Mouse (Mus musculus): ENCODE measurements around the gene Rras.

Gene Rras

DNA sequence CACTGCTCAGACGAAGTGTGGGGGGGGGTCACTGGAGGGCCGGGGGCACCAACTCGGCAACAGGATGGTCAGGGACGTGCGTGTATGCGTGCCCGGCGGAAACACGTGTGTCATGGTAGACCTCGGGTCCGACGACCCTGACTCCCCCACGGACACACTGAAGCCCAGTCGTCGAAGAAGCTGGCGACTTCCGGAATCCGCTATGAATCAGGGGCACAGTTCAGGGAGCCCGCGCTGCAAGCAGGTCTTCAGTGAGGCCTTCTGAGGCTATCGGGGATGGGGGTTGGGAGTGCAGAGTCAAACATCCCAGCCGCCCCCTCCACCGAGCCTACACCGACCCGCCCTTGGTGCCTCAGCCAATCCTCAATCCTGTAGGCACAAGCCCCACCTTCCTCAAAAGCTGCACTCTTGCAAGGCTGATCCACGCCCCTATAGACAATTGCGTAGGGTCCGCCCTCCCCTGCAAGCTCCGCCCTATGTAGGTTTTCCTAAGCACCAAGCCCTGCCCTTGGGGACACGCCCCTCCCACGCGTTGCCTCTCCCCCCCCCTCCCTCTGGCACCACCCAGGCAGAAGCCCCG is 36.3 kb downstream of the Rras start:
- peak; percentile 99 for DNase-seq (ENCODE audit: low spot score)

DNA sequence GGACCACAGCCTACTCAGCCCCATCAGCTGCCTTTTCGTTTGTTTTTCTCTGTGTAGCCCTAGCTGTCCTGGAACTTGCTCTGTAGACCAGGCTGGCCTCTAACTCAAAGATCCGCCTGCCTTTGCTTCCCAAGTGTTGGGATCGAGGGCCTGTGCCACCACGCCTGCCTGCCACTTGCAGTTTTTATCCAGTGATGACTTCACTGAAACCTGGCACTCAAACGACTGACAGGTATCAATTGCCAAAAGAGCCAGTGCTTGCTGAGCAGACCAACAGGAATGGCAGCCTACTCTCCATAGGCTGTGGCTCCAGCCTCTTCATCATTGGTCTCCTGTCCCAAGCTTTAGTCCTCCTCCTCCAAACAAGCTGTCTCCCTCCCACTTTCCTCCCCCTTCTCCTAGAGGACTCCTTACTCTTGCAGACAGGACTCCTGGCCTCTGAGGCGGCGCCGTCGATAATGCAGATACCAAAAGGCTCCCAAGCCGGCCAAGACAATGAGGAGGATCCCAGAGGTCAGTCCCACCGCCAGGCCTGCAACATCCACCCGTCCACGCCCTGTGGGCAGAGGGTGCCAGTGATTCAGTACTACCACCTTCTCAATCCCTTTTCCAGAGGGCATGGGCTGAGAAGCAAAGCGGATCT is 38.7 kb downstream of the Rras start:
- DNase-seq (ENCODE audit: low spot score), result no peak

DNA sequence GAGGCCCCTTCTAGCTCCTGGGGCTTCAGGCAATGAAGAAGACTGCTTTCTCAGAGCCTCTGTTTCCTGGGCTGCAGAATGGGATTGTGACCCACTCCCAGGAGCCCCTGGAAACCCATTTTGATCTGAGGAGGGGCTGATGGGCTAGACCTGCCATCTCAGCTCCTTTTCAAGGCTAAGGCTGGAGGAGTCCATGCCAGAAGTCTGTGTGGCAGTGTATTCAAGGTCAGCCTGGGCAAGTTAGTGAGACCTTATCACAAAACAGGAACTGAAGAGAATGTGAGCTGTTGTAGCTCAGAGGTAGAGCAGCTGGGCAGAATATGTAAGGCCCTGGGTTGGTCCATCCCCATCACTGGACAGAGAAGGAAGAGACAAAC is 39.2 kb downstream of the Rras start:
- DNase-seq (ENCODE audit: low spot score), result no peak

DNA sequence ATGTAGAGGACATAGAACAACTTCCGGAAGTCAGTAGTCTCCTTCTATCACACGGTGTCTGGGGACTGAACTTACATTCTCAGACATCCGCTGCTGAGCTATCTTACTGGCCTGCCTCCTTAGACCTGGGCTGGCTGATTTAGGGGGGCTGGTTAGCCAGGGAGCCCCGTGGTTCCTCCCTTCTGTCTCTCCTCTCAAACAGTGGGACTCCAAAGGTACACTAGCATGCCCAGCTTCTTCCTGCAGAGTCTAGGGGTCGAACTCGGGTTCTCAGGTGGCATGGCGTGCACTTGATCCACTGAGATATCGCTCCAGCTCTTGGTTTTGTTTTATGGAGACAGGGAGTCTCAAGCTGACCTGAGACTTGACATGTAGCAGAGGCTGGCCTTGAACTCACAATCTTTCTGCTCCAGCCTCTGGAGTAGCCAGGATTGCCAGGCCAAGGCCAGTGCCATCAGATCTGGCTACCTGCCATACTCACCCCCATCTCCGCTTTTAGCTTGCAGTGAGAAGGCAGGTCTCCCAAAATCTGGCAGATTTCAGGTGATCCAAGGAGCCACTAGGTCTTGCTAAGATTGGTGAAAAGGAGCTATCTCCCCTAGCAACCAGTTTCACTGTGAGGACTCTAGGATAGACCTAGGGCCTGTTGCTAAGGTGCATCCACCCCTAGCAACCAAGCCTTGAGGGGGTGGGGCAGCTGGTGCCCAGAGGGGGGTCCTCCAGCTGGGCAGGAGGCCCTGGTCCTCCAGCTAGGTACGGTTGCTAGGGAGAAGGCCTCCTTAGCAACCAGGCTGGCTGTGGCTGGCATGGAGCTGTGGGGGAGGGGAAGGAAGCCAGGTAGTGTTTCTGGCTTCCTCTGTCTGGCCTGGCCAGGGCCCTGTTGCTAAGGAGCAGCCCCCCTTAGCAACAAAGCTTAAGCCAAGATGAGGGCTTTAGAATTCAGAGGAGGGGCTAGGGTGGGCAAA is 41.1 kb downstream of the Rras start:
- peak; percentile 48 for DNase-seq (ENCODE audit: low spot score)

DNA sequence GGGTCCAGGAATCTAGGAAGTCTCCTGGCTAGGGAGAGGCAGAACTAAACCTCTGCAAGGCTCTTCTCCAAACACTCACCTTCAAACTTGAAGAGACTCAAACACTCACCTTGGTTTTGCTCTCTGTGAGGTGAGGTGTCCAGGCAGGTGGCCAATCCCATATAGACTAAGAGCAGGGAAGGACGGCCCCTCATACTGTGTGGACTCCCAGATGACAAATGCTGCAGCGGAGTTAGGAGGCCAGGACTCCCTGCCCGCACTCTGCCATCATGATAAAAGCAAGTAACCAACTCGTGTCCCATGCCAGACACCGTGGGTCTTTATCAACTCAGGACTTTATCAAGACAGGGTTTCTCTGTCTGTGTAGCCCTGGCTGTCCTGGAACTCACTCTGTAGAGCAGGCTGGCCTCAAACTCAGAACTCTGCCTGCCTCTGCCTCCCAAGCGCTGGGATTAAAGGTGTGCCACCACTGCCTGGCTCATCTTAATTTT is 42.9 kb downstream of the Rras start:
- no peak for DNase-seq (ENCODE audit: low spot score)

DNA sequence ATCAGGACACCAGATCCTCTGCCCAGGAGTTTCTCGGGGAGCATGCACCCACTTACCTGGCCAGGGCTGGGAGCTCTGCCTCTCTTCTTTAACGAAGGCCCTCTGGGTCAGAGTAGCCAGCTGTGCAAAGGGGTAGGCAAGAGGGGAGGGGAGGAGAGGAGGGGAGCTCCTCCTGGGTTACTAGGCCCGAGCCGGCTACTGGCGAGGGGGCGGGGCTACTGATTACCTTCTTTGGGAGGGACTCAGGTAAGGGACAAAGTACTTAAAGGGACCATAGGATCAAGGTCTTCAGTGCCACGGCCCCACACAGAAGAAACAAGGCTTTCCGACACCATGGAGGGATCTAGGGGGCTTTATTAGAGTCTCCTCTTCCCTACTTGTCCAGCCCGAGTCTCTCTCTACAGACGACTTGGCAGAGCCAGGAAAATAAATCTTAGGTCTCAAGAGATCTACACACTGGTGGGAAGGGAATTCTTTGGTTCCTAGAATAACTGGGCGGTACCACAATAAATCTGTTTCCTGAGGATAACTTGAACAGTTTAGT is 43.8 kb downstream of the Rras start:
- no peak for DNase-seq (ENCODE audit: low spot score)

DNA sequence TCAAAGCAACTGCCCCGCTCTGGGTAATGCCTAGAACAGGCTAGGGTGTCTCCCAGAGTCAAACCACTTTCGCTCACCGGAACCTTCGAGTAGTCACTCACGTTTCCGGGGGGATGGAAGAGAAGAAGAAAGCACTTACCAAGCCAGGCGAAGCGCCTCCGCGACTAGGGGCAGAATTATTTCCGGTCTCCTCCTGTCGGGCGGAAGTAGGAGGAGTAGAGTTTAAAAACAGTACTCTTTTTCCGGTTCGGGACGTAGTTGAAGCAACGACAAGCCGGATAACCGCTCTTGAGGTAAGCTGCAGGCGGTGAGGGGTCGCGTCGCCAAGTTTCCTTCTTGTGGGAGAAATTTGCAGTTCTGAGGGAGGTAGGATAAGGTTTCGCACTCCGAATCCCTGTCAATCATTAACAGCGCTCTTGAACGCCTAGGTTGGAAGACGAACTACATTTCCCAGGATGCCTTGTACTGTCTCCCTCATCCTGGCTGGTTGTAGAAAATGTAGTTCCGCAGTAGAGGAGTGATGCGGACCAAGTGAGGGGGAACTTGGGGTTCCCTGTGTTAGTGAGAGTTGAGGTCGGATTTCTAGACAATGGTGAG is 44.6 kb downstream of the Rras start, which contains the start of the genes Nosip and Prrg2:
TSS of gene Nosip (plus strand) at position 191 of the 597 bp plus-strand sequence.
TSS of gene Prrg2 (minus strand) at position 439 of the 597 bp plus-strand sequence.
- DNase-seq (ENCODE audit: low spot score), result peak; percentile 99

DNA sequence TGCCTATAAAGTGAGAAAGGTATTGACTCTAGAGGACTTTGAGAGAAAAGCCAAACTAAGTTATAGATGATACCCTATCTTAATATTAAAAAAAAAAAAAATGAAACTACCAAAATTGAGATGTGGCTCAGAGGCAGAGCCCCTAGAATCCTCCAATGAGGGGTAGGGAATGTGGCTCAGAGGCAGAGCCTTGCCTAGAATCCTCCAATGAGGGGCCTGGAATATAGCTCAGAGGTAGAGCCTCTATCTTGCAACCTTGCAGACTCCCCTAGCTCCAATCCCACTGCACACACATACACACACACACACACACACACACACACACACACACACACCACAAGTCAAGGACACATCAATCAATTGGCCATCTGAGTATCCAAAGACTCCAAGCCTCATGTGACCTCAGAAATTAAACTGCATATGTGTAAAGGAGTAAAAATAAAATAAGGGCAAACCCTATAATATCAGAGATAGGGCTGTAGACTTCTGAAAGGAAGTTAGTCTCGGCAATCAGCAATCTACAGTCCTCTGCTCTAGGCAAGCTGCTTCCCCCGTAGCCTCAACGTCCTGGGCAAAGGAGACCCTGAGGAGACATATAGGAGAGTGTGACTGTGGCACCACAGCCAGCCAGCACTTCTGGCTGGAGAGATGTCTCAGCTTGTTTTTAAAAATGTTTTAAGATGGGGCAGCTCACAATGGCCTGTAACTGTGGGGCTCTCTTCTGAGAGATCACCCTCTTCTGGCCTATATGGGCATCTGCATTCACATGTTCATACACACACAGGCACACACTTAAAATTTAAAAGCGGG is 49.6 kb downstream of the Rras start:
- DNase-seq (ENCODE audit: low spot score), result no peak

DNA sequence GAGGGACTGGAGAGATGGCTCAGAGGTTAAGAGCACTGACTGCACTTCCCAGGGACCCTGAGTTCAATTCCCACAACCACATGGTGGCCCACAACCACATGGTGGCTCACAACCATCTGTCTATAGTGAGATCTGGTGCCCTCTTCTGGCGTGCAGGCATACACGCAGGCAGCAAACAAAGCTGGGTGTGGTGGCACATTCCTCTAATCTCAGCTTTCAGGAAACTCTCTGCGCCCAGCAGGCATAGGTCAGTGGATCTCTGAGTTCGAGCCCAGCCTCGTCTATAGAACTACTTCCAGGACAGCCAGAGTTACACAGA is 50.2 kb downstream of the Rras start:
- DNase-seq (ENCODE audit: low spot score), result peak; percentile 81

DNA sequence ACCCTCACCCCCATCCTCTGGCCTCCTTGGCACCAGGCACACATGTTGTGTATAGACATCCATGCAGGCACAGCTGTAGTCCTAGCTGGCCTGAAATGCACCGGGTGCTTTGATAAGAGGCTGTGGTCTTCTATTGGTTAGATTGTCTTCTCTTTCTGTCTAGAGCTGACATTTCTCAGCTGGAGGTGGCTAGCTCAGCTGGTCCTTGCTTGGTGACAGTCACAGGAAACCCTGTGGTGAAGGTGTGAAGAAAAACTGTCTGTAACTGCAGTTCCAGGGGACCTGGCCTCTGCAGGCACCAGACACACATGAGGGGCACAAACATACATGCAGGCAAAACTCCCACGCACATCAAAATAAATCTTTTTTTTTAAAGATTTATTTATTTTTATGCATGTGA is 51.9 kb downstream of the Rras start:
- DNase-seq (ENCODE audit: low spot score), result no peak

All from embryo, embryonic 10 days (tissue).